Mouse (Mus musculus): ENCODE measurements around the gene Epb41l1. TPM values are rescaled to one million over a fixed set of nuclear protein-coding genes. Genes with fewer than 3 reads are reported as not detected.

Gene Epb41l1
- polyA plus RNA-seq, 1 experiment from 2014 or later: 4.4 TPM

GRCm38 (mm10) chr2:156571521-156571920, 150.8 kb downstream of the Epb41l1 start:
- Histone ChIP-seq H3K9me3 (no peaks in the 10 kb centered on the region), H3K4me3 (replicated peaks) (no peak overlapping the region), H3K4me2 (no peak overlapping the region), H3K4me1 (no peaks in the 10 kb centered on the region), H3K27ac (no peak overlapping the region), H3K27me3 (no peaks in the 10 kb centered on the region), H3K36me3 (replicated peaks) (peaks cover 33% of the 10 kb centered on the region), H3K9ac (no peak overlapping the region)
- WGBS: 82% methylated on average over 6 of the region's 6 CpGs
- ATAC-seq (ENCODE audit: low FRiP score): no peak

GRCm38 (mm10) chr2:156576850-156577587, 156.3 kb downstream of the Epb41l1 start:
- Histone ChIP-seq H3K36me3 (replicated peaks) (no peaks in the 10 kb centered on the region), H3K27ac (no peak overlapping the region), H3K4me3 (replicated peaks) (no peak overlapping the region), H3K9me3 (no peaks in the 10 kb centered on the region), H3K27me3 (no peaks in the 10 kb centered on the region), H3K9ac (no peak overlapping the region), H3K4me1 (no peaks in the 10 kb centered on the region), H3K4me2 (no peak overlapping the region)
- 85% methylated on average over 7 of the region's 7 CpGs for WGBS
- ATAC-seq (ENCODE audit: low FRiP score): no peak

GRCm38 (mm10) chr2:156580507-156580906, 159.8 kb downstream of the Epb41l1 start:
- 78% methylated on average over 5 of the region's 5 CpGs for WGBS
- H3K36me3 ChIP-seq (replicated peaks): no peaks in the 10 kb centered on the region
- ATAC-seq (ENCODE audit: low FRiP score): no peak
- H3K27me3 ChIP-seq: peaks cover 3% of the 10 kb centered on the region; the same call in 1 of the 2 replicates
- no peak overlapping the region for H3K27ac ChIP-seq
- no peak overlapping the region for H3K9ac ChIP-seq
- no peaks in the 10 kb centered on the region for H3K9me3 ChIP-seq
- peaks cover 13% of the 10 kb centered on the region for H3K4me1 ChIP-seq
- H3K4me3 ChIP-seq (replicated peaks): no peak overlapping the region
- H3K4me2 ChIP-seq: no peak overlapping the region

DNA sequence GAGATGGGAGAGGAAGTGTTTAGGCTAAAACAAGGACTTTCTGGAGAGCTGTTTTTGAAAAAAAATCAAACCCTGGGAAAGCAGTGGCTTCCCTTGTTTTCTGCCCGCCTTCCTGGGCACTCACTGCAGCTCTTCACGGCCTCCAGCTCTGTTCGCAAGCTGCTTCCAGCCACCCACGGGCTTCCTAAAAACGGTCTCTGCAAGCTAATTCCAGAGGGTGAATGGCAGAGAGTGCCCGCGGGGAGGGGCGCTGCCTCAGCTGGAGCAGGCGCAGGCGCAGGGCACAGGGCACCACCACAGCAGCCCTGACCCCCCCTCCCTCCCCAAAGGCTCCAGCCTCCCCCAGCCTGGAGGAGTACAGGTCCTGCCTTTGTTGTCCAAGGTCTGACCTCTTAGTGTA, 160.5 kb downstream of the Epb41l1 start:
- Histone ChIP-seq H3K4me3 (replicated peaks) (no peak overlapping the region), H3K9me3 (no peaks in the 10 kb centered on the region), H3K4me2 (no peak overlapping the region), H3K27me3 (peaks cover 3% of the 10 kb centered on the region; the same call in 1 of the 2 replicates), H3K27ac (no peak overlapping the region), H3K9ac (no peak overlapping the region), H3K36me3 (replicated peaks) (no peaks in the 10 kb centered on the region), H3K4me1 (peaks cover 15% of the 10 kb centered on the region)
- ATAC-seq (ENCODE audit: low FRiP score): no peak
- 64% methylated on average over 10 of the region's 10 CpGs for WGBS

GRCm38 (mm10) chr2:156582887-156583286, 162.2 kb downstream of the Epb41l1 start:
- 96% methylated on average over 10 of the region's 10 CpGs for WGBS
- no peak for ATAC-seq (ENCODE audit: low FRiP score)
- no peak overlapping the region for H3K9ac ChIP-seq

GRCm38 (mm10) chr2:156584154-156584796, 163.6 kb downstream of the Epb41l1 start:
- Histone ChIP-seq H3K36me3 (replicated peaks) (no peaks in the 10 kb centered on the region), H3K27me3 (peaks cover 3% of the 10 kb centered on the region; the same call in 1 of the 2 replicates), H3K4me3 (replicated peaks) (no peak overlapping the region), H3K4me2 (peak overlapping the region; percentile 47), H3K9me3 (no peaks in the 10 kb centered on the region), H3K27ac (no peak overlapping the region), H3K9ac (no peak overlapping the region), H3K4me1 (peaks cover 15% of the 10 kb centered on the region)
- no peak for ATAC-seq (ENCODE audit: low FRiP score)
- WGBS: 66% methylated on average over 11 of the region's 11 CpGs

More at GRCm38 (mm10) chr2:156582887-156583286, 162.2 kb downstream of the Epb41l1 start:
- no peak overlapping the region for H3K4me2 ChIP-seq
- no peak overlapping the region for H3K4me3 ChIP-seq (replicated peaks)
- no peaks in the 10 kb centered on the region for H3K9me3 ChIP-seq
- H3K4me1 ChIP-seq: peaks cover 15% of the 10 kb centered on the region
- H3K36me3 ChIP-seq (replicated peaks): no peaks in the 10 kb centered on the region
- H3K27me3 ChIP-seq: peaks cover 3% of the 10 kb centered on the region; the same call in 1 of the 2 replicates
- no peak overlapping the region for H3K27ac ChIP-seq

DNA sequence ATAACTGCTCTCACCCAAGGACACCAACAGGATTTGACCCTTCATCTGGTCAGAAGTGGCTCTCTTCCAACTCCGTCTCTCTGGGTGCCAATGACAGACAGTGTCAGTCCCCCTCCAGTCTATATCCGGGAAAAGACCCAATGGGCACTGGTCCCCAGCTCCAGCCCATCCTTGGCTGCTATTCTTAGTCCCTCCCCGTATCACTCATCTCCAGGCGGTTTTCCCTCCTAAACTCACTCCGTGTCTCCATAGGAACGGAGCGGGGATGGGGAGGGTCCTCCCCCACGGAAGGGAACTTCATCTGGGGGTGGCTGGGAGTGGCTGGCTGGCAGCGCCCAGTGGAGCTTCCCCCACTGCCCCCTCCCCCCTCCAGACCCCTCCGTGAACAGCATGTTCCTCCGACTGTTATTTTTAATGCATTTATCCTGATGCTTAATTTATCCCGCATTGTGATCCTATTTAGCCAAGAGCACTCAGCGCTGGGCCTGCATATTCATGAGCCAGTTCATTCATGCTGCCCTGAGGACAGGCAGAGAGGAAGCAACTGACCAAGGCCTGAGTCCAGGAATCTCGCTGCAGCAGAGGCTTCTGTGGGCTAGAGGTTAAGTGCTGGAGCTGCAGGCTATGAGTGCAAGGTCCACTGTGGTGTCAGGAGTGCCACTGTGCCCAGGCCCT, 164.2 kb downstream of the Epb41l1 start:
- WGBS: 28% methylated on average over 14 of the region's 14 CpGs
- H3K27ac ChIP-seq: peak overlapping the region; percentile 36; the same call in 1 of the 2 replicates

DNA sequence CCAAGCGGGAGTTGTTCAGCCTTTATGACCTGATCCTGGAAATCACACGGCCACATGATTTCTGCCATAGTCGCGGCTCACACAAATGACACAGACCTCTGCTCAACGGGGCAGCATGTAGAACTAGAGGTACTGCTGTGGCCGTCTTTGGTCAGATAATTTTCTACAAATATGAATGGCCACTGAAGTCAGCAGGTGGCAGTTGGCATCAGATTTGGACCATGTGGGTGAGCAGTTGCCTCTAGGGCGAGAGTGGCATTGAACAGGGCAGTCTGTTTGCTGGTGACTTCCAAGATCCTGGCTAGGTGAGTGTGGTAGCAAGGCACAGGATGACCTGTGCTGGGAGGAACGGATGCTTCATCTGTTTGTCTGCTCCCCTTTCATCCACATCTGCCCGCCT, 168.8 kb downstream of the Epb41l1 start:
- Histone ChIP-seq H3K36me3 (replicated peaks) (no peaks in the 10 kb centered on the region), H3K27me3 (peaks cover under 1% of the 10 kb centered on the region; the same call in 1 of the 2 replicates), H3K4me3 (replicated peaks) (no peak overlapping the region), H3K9me3 (no peaks in the 10 kb centered on the region), H3K27ac (no peak overlapping the region), H3K4me1 (peaks cover 13% of the 10 kb centered on the region), H3K9ac (no peak overlapping the region), H3K4me2 (no peak overlapping the region)
- ATAC-seq (ENCODE audit: low FRiP score): no peak
- 93% methylated on average over 9 of the region's 9 CpGs for WGBS

More for the DNA sequence above, 164.2 kb downstream of the Epb41l1 start:
- Histone ChIP-seq H3K9me3 (no peaks in the 10 kb centered on the region), H3K36me3 (replicated peaks) (no peaks in the 10 kb centered on the region), H3K27me3 (peaks cover 3% of the 10 kb centered on the region; the same call in 1 of the 2 replicates), H3K4me1 (peaks cover 15% of the 10 kb centered on the region), H3K4me2 (peak overlapping the region; percentile 47), H3K4me3 (replicated peaks) (no peak overlapping the region), H3K9ac (peak overlapping the region; percentile 33; the same call in 1 of the 2 replicates)
- peak; percentile 49; the same call in 1 of the 2 replicates for ATAC-seq (ENCODE audit: low FRiP score)

Small RNA genes lying within 50 kb of the gene (microRNA-seq; reads per million reads assigned to microRNA genes)
- not detected for gene Gm22758

Other genes with a start within 250 kb of the Epb41l1 start
- gene Rbm39, start 240.7 kb upstream of the Epb41l1 start, polyA plus RNA-seq (2016; fragmentation: Nextera tagmentation; extraction: Ambion mirVana): 708 and 716 TPM in 2 replicates
- 105 and 111 TPM in 2 replicates for gene Phf20, start 224.4 kb upstream of the Epb41l1 start, polyA plus RNA-seq (2016; fragmentation: Nextera tagmentation; extraction: Ambion mirVana)
- 5.0 and 5.2 TPM in 2 replicates for gene Cnbd2, start 108.6 kb upstream of the Epb41l1 start, polyA plus RNA-seq (2016; fragmentation: Nextera tagmentation; extraction: Ambion mirVana)
- 101 and 104 TPM in 2 replicates for gene Scand1, start 108.2 kb upstream of the Epb41l1 start, polyA plus RNA-seq (2016; fragmentation: Nextera tagmentation; extraction: Ambion mirVana)
- gene Aar2, start 126.7 kb downstream of the Epb41l1 start, polyA plus RNA-seq (2016; fragmentation: Nextera tagmentation; extraction: Ambion mirVana): 44.1 and 44.7 TPM in 2 replicates
- 195 and 197 TPM in 2 replicates for gene Dlgap4, start 192.8 kb downstream of the Epb41l1 start, polyA plus RNA-seq (2016; fragmentation: Nextera tagmentation; extraction: Ambion mirVana)